Mouse (Mus musculus) NIH3T3 (cell line): ENCODE results near the gene Tox4.

Experiments
- DNase-seq: peaks from one replicate; pipeline ENCODE4 v3.0.0-alpha.2; 2012; ENCODE audit warnings: low read depth

Gene Tox4

GRCm38 (mm10) chr14:52313931-52314807, 35.2 kb downstream of the Tox4 start:
- no peak for DNase-seq

DNA sequence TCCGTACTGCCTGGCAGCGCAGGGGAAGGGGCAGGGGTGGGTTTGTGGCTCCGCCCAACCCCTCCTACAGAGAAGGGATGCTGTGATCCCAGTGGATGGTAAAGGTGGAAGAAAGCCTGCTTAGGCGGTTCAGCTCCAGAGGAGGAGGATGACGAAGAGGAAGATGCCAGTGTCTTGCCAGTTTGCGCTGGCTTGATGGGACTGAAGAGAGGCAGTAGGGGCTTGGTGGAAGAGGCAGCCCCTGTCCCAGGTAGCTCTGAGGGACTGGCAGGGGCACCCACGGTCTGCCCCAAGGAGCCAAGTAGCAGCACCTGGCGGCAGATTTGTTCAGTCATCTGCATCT, 35.8 kb downstream of the Tox4 start:
- no peak for DNase-seq

- DNase-seq = no peak
These were observed 36.4 kb downstream of the Tox4 start for GRCm38 (mm10) chr14:52315283-52315780.

DNA sequence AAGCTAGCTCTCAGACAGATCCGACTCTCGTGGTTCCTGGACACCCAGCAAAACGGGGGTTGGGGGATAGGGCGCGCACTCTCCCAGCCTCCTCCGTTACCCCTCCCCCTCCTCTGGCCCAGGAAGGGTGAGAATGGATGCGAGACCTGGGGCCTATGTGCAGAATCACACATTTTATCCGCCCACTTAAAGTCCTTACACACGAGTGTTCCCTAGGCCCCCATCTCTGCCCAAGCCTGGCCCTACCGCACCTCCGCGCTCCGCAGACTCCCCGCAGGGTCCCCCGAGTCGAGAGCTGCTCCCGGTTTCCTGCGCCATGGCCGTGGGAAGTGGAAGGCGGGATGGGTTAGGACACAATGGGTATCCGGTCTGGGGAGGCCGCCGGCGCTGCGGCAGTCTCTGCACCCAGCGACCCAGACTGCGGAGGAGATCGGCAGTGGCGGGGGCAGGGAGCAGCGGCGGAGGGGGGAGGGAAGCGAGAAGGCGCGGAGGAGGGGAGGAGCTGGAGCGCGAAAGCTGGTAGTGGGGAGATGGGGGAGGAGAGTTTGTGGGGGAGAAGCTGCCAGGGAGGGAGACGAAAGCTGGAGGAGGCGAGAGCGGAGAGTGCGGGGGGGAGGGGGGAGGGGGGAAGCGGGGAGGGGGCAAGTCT, 37.0 kb downstream of the Tox4 start:
- peak; percentile 74 for DNase-seq

DNA sequence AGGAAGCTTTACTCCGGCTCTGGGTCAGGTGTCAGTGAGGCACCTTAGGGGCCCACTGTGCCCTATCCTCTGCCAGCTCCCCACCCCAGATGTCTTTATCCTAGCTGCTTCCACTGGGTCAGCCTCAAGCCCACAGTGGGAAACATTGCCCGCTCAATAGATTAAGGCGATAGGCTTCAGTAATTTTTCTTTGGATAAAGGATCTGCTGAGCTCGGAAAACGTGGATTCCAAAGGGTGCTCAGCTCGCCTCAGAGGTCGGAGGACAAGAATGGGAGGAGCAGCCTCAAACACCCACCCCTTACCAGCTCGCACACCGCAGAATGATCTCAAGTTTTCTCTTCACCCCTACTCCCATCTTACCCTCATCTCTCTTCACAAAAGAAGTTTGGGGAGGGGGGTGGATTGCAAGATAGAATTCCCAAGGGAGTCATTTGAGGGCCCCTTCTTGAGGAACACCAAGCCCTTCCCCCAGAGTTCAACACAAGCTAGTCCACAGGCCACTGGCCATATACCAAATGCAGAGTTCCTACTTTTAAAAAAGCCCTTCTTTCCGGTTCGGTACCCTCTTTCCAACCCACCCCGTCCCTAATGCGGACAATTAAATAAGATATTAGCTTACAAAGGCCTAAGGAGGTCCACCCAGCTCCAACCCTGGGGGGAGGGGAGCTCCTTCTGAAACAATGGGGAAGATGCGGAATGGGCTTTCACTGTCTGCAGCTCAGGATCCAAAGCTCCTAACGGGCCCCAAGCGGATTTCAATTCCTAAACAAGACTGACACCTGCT, 37.7 kb downstream of the Tox4 start:
- peak; percentile 20 for DNase-seq

- peak; percentile 30 for DNase-seq
These were observed 40.4 kb downstream of the Tox4 start for GRCm38 (mm10) chr14:52319361-52319760.

DNA sequence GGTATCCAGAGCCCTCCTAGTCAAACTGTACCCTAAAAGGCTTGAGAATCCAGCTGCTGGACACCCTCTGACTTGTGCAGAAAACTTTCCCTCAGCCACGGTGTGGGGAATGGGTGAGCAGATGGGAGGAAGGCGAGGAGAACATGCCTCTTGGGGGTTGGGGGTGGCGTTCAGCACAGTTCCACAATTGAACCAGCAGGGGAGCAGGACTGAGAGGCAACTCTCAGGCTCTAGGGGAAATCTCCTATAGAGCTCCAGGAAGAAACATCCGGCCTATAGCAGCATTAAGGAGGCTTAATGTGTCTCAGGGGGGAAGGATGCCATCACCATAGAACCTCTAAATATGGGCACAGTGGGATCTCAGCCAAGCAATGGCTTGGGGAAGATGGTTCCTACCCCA, 46.9 kb downstream of the Tox4 start:
- DNase-seq = no peak

GRCm38 (mm10) chr14:52327375-52327901, 48.5 kb downstream of the Tox4 start:
- DNase-seq = no peak

GRCm38 (mm10) chr14:52327910-52328812, 49.2 kb downstream of the Tox4 start, which contains the start of gene Sall2:
TSS of gene Sall2 (minus strand) at chr14:52328762.
- DNase-seq = no peak

DNA sequence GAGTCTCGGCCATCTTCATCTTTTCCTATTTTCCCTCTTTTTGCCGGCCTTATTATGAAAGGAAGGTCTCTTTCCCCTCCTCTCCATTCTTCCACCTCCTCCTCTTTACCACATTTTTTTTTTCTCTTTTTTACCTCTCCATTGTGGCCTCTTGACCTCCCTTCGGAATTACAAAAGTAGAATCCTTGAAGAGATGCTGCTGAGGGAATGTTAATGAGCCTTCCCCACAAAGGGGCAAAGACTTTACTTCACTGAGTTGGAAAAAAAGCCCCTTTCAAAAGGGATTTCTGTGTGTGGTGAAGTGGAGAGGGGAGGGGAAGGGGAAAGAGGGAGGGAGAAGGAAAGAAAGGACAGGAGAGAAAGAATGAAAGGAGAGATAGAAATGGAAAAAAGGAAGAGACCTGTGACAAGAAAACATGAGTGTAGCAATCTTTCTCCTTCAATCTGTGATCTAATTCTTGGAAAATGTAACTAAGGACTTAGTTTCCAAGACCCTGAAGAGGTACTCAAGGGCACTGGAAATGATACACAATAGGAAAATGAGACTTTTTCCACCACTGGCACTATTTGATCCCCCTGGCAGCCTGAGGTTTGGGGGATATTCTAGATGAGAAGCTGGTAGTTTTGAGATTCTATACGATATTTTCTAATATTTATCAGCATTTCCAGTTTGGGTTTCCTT, 52.3 kb downstream of the Tox4 start:
- DNase-seq = no peak

GRCm38 (mm10) chr14:52332171-52332570, 53.2 kb downstream of the Tox4 start:
- no peak for DNase-seq

- DNase-seq = peak; percentile 85
These were observed 60.0 kb downstream of the Tox4 start for GRCm38 (mm10) chr14:52338751-52339511.

DNA sequence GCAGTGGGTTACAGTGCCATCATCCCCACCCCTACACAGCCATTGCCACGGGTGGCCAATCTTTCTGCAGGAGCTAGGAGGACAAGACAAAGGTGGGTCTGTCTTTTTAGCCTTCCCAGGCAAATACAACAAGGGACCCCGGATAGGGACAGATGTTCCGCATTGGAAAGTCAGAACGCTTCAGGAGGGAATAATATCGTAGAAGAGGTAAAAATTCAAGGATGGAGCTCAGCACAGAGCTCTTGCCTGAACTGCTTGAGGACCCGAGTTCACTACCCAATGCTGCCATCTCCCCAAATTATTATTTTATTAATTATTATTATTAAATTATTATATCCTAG, 60.5 kb downstream of the Tox4 start:
- DNase-seq = no peak
